In the genomic region with DNA sequence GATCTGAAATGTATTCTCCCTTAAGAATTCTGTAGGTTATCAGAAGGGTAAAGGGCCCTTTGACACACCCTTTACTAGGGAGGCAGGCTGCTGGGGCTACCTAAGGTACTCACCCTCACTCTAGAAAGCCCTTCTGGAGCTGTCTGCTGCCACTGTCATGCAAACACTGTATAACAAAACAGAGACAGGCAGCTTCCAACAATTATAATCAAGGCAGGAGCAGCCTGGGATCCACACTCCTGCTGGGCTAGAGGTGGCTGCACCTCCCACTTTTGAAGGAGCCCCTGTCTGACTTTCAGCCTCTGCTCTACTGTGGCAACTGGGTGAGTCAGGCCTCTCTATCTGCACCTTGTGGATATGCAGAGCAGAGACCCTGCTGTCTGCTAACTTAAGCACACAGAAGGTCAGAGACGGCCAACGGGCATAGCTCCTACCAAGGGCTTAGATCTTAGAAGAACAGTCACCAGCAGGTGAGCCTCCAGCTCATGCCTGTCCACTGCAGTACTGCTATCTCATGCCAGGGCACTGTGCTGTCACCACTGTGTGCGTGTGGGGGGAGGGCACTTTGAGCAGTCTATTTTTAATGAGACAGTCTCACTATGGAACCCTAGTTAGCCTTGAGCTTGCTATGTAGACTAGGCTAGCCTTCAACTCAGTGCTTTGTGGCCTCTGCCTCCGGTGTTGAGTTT, we compare ENCODE assay signal across 19 mouse cellular contexts. TPM values are rescaled to one million over a fixed set of nuclear protein-coding genes. Genes with fewer than 3 reads are reported as not detected.
DNase-seq lines count a peak whose midpoint lies in the region; ATAC-seq and TF ChIP-seq lines count a peak whose summit lies in the region.
"Had no signal": no experiment of that assay in that cellular context is flagged by ENCODE, and none has a peak within 500 bp of the region (broad histone marks: within the 10 kb centered on the region; RNA-seq: fewer than 3 reads in every experiment).

No protein-coding gene starts in this region.

- TF ChIP-seq CTCF in hindbrain, postnatal 0 days (IDR thresholded peaks at IDR 0.05; ENCODE audit: low read depth) = no peak

- no peaks in the 10 kb centered on the region for H3K27me3 ChIP-seq in hindbrain, postnatal 0 days (ENCODE audit: insufficient read depth, low read length)
- no peaks in the 10 kb centered on the region for H3K27me3 ChIP-seq in hindbrain, embryonic 13.5 days
- H3K27me3 ChIP-seq: limb, embryonic 15.5 days; stomach, embryonic 15.5 days had no signal

- 0 out of 2 replicates have a peak, but pooled peaks have one; percentile 15 for ATAC-seq in hindbrain, postnatal 0 days
- ATAC-seq in hindbrain, embryonic 13.5 days (ENCODE audit: low FRiP score) = no peak
- peak; percentile 54 for ATAC-seq in megakaryocyte-erythroid progenitor cell, adult 5-6 weeks (replicated peaks; ENCODE audit: low FRiP score, low TSS enrichment, poor library complexity, severe bottlenecking)
- ATAC-seq: midbrain, embryonic 16.5 days had no signal

- H3K4me2 ChIP-seq in hindbrain, postnatal 0 days (ENCODE audit: low read depth, low read length) = no peak overlapping the region
- H3K4me2 ChIP-seq in hindbrain, embryonic 13.5 days = no peak overlapping the region
- H3K4me2 ChIP-seq: hindbrain, embryonic 14.5 days; limb, embryonic 15.5 days; stomach, embryonic 15.5 days had no signal

- H3K9ac ChIP-seq in hindbrain, postnatal 0 days (replicated peaks; ENCODE audit: low read length) = no peak overlapping the region
- no peak overlapping the region for H3K9ac ChIP-seq in hindbrain, embryonic 13.5 days
- H3K9ac ChIP-seq: hindbrain, embryonic 14.5 days; limb, embryonic 15.5 days; stomach, embryonic 15.5 days had no signal

- H3K9me3 ChIP-seq in hindbrain, postnatal 0 days (ENCODE audit: low read length) = no peaks in the 10 kb centered on the region
- no peaks in the 10 kb centered on the region for H3K9me3 ChIP-seq in hindbrain, embryonic 13.5 days
- H3K9me3 ChIP-seq: embryonic facial prominence, embryonic 10.5 days; limb, embryonic 15.5 days; stomach, embryonic 15.5 days had no signal

- H3K27ac ChIP-seq in hindbrain, postnatal 0 days = no peak overlapping the region
- H3K27ac ChIP-seq in hindbrain, embryonic 13.5 days = no peak overlapping the region
- H3K27ac ChIP-seq: embryonic facial prominence, embryonic 10.5 days; hindbrain, embryonic 14.5 days; limb, embryonic 15.5 days; stomach, embryonic 15.5 days had no signal

- WGBS in hindbrain, postnatal 0 days = 88% methylated on average over 4 of the region's 4 CpGs
- WGBS in hindbrain, embryonic 13.5 days = 90% methylated on average over 4 of the region's 4 CpGs

- no peak overlapping the region for H3K4me3 ChIP-seq in hindbrain, postnatal 0 days (ENCODE audit: low read length)
- no peak overlapping the region for H3K4me3 ChIP-seq in hindbrain, embryonic 13.5 days
- H3K4me3 ChIP-seq: embryonic facial prominence, embryonic 10.5 days; limb, embryonic 15.5 days; stomach, embryonic 15.5 days had no signal

- DNase-seq in hindbrain, postnatal 0 days (ENCODE audit: low spot score) = no peak
- DNase-seq in testis, postnatal 10 days (ENCODE audit: low spot score) = peak; percentile 29
- DNase-seq in testis, postnatal 14 days (ENCODE audit: low spot score) = no peak
- peak; percentile 88 for DNase-seq in ZHBTc4 (ENCODE audit: low read depth, low spot score)
- DNase-seq in left cerebral cortex, adult 11 months (ENCODE audit: low spot score) = no peak
- DNase-seq: adrenal gland, postnatal 10 days; cerebellum, postnatal 14 days; gastrocnemius, postnatal 25 days; kidney, adult 9 months; right cerebral cortex, postnatal 4 days had no signal

- peaks cover 32% of the 10 kb centered on the region for H3K36me3 ChIP-seq in hindbrain, postnatal 0 days (ENCODE audit: insufficient read depth, low read length)
- peaks cover 90% of the 10 kb centered on the region for H3K36me3 ChIP-seq in hindbrain, embryonic 13.5 days

- no peaks in the 10 kb centered on the region for H3K4me1 ChIP-seq in hindbrain, postnatal 0 days (ENCODE audit: insufficient read depth, low read length)
- H3K4me1 ChIP-seq in hindbrain, embryonic 13.5 days (replicated peaks) = no peaks in the 10 kb centered on the region
- H3K4me1 ChIP-seq: embryonic facial prominence, embryonic 10.5 days; limb, embryonic 15.5 days; stomach, embryonic 15.5 days had no signal

RNA-seq across cellular contexts. Expression of a gene that starts 14.6 kb away (rescaled TPM):
- total RNA-seq in hindbrain, postnatal 0 days (2014; rRNA removed) = 171 and 176 TPM in 2 replicates
- polyA plus RNA-seq in hindbrain, postnatal 0 days (2015; fragmentation: Nextera tagmentation; extraction: Ambion mirVana) = 244 and 249 TPM in 2 replicates
- polyA plus RNA-seq in hindbrain, embryonic 13.5 days (2015; fragmentation: Nextera tagmentation; extraction: Ambion mirVana) = 534 and 549 TPM in 2 replicates
- total RNA-seq in megakaryocyte-erythroid progenitor cell, adult 5-6 weeks (2014; fragmentation: Nextera tagmentation) = 618 and 682 TPM in 2 replicates
- total RNA-seq in megakaryocyte-erythroid progenitor cell, adult 5-6 weeks (2017) = 798 and 1,044 TPM in 2 replicates

RNA-seq across cellular contexts. Expression of a gene that starts 37.2 kb away (rescaled TPM):
- 0.47 TPM in 1 of 2 replicates, not detected in the other for total RNA-seq in hindbrain, postnatal 0 days (2014; rRNA removed)
- polyA plus RNA-seq in hindbrain, postnatal 0 days (2015; fragmentation: Nextera tagmentation; extraction: Ambion mirVana) = 1.2 and 1.5 TPM in 2 replicates
- 0.75 and 1.4 TPM in 2 replicates for polyA plus RNA-seq in hindbrain, embryonic 13.5 days (2015; fragmentation: Nextera tagmentation; extraction: Ambion mirVana)
- total RNA-seq in megakaryocyte-erythroid progenitor cell, adult 5-6 weeks (2014; fragmentation: Nextera tagmentation) = 1.0 TPM in 1 of 2 replicates, not detected in the other
- total RNA-seq in megakaryocyte-erythroid progenitor cell, adult 5-6 weeks (2017) = not detected in 2 replicates
- total RNA-seq: adrenal gland, postnatal 10 days; gastrocnemius, postnatal 25 days; left cerebral cortex, postnatal 10 days had no signal
- polyA plus RNA-seq: neural tube, embryonic 11.5 days had no signal

RNA-seq across cellular contexts. Expression of a gene that starts 39.5 kb away (rescaled TPM):
- total RNA-seq in hindbrain, postnatal 0 days (2014; rRNA removed) = 12.3 and 15.1 TPM in 2 replicates
- polyA plus RNA-seq in hindbrain, postnatal 0 days (2015; fragmentation: Nextera tagmentation; extraction: Ambion mirVana) = 17.6 and 19.8 TPM in 2 replicates
- polyA plus RNA-seq in hindbrain, embryonic 13.5 days (2015; fragmentation: Nextera tagmentation; extraction: Ambion mirVana) = 22.7 and 27.5 TPM in 2 replicates
- total RNA-seq in megakaryocyte-erythroid progenitor cell, adult 5-6 weeks (2014; fragmentation: Nextera tagmentation) = 6.4 and 19.1 TPM in 2 replicates
- total RNA-seq in megakaryocyte-erythroid progenitor cell, adult 5-6 weeks (2017) = 21.3 and 22.3 TPM in 2 replicates

Comparison
In these comparisons a context has a peak if more than half of its experiments do, and no peak if none do; other contexts are left out.
1. DNase-seq: peak in testis, postnatal 10 days (single experiment) and ZHBTc4 (single experiment); none in hindbrain, postnatal 0 days (single experiment), testis, postnatal 14 days (single experiment) and left cerebral cortex, adult 11 months (single experiment).